Mouse (Mus musculus): Measurements from ENCODE around the gene Atrnl1. TPM values are rescaled to one million over a fixed set of nuclear protein-coding genes. Genes with fewer than 3 reads are reported as not detected.

Atrnl1 gene
- total RNA-seq, 1 experiment = 6.7 TPM

DNA sequence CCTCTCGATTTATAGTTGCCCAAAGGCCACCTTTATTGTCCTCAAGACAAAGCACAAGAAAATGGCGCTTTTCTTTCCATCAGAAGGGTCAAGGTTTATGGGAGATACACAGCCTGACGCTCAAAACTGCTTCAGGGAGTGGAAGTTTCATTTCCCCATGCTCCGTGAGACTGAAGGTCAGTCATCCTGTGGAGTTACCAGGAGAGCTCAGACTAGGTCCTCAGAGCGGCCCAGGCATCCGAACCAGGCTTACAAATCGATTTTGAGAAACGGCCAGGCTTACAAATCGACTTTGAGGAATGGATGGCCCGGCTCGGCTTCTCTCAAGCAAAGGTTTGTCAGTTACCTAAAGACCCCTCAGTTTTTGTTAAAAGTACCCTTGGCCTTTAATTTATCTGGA, 508.0 kb downstream of the Atrnl1 start:
- H3K4me1 ChIP-seq (ENCODE audit: control insufficient read depth in 2 of 2, insufficient read depth in 2 of 2, low read length in 2 of 2, poor library complexity in 1 of 2) = no peaks in the 10 kb centered on the region
- H3K36me3 ChIP-seq (ENCODE audit: control insufficient read depth, insufficient read depth, low read length, poor library complexity, severe bottlenecking) = no peaks in the 10 kb centered on the region
- no peaks in the 10 kb centered on the region for H3K9me3 ChIP-seq (ENCODE audit: control insufficient read depth, insufficient read depth, low read depth, low read length)
- in situ Hi-C loops (cut with MboI; ENCODE audit: low sequenced_read_pairs in 2 of 2, unreplicated experiment in 2 of 2) = no loop called here
- TF ChIP-seq MAFK (IDR thresholded peaks at IDR 0.05; ENCODE audit: insufficient read depth, low read depth, low read length) (no peak), CHD2 (IDR thresholded peaks at IDR 0.05; ENCODE audit: low read depth, low read length) (no peak), ZNF384 (IDR thresholded peaks at IDR 0.05; ENCODE audit: low read depth, low read length) (no peak), HCFC1 (IDR thresholded peaks at IDR 0.05; ENCODE audit: borderline replicate concordance, insufficient read depth, low read length) (no peak), ZC3H11A (IDR thresholded peaks at IDR 0.05; ENCODE audit: borderline replicate concordance, low read depth, low read length) (no peak)
- no peak overlapping the region for H3K27ac ChIP-seq (ENCODE audit: insufficient read depth, low read depth, low read length, poor library complexity, severe bottlenecking)
- peak overlapping the region in 1 of 2 experiments; percentile 57; a peak in 2 of 4 replicates for H3K4me3 ChIP-seq (ENCODE audit: insufficient read depth in 1 of 2, low read depth in 1 of 2, low read length in 2 of 2, poor library complexity in 1 of 2, severe bottlenecking in 1 of 2)
- no peak for DNase-seq (ENCODE audit: low read depth, low spot score)
- H3K9ac ChIP-seq (ENCODE audit: insufficient read depth, low read depth, low read length, poor library complexity, severe bottlenecking) = no peak overlapping the region

DNA sequence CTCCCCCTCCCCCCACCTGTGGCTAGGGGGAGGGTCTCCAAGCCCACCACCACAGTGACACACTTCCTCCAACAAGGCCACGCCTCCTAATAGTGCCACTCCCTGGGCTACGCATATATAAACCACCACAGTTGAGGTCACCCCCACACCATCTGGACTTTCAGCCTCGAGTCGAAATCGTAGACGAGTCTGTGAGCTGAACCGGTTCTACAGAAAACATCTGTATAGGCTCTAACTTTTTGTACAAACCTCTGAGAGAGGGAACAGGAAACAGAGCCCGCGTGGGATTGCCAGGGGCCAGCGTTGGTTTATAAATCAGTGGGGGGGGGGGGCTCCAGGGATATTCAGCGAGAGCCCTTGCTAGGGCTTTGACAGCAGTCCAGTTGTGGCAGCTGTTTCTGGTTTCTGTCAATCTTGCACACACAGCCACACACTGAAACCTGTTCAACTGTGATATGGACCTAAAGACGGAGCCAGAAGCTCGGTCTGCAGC, 508.9 kb downstream of the Atrnl1 start:
- TF ChIP-seq ZNF384 (IDR thresholded peaks at IDR 0.05; ENCODE audit: low read depth, low read length) = no peak
- no peak for TF ChIP-seq CHD2 (IDR thresholded peaks at IDR 0.05; ENCODE audit: low read depth, low read length)
- no peak for TF ChIP-seq HCFC1 (IDR thresholded peaks at IDR 0.05; ENCODE audit: borderline replicate concordance, insufficient read depth, low read length)
- TF ChIP-seq MAFK (IDR thresholded peaks at IDR 0.05; ENCODE audit: insufficient read depth, low read depth, low read length) = no peak
- TF ChIP-seq ZC3H11A (IDR thresholded peaks at IDR 0.05; ENCODE audit: borderline replicate concordance, low read depth, low read length) = no peak

DNA sequence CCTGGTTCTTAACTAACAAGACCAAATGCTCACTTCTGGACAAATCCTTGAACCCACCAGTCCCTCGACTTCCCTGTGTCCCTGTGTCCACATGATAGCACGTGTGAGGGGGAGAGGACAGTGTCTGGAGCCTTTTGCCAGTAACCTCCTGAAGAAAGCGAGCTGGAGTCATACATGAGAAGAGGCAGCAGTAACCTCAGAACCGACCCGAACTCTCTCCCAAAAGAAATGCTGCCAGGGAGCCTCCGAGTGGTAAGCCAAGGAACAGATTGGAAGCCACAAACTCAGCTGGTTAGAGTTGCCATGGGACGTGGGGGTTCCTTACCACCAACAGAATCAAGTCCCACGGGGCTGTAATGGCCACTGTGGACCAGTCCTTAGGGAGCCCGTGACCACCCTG, 509.8 kb downstream of the Atrnl1 start:
- no peak overlapping the region for H3K4me3 ChIP-seq (ENCODE audit: insufficient read depth in 1 of 2, low read depth in 1 of 2, low read length in 2 of 2, poor library complexity in 1 of 2, severe bottlenecking in 1 of 2)
- no peaks in the 10 kb centered on the region for H3K36me3 ChIP-seq (ENCODE audit: control insufficient read depth, insufficient read depth, low read length, poor library complexity, severe bottlenecking)
- DNase-seq (ENCODE audit: low read depth, low spot score) = no peak
- no peaks in the 10 kb centered on the region for H3K9me3 ChIP-seq (ENCODE audit: control insufficient read depth, insufficient read depth, low read depth, low read length)
- H3K9ac ChIP-seq (ENCODE audit: insufficient read depth, low read depth, low read length, poor library complexity, severe bottlenecking) = no peak overlapping the region
- H3K4me1 ChIP-seq (ENCODE audit: control insufficient read depth in 2 of 2, insufficient read depth in 2 of 2, low read length in 2 of 2, poor library complexity in 1 of 2) = no peaks in the 10 kb centered on the region
- in situ Hi-C loops (cut with MboI; ENCODE audit: low sequenced_read_pairs in 2 of 2, unreplicated experiment in 2 of 2) = no loop called here
- no peak overlapping the region for H3K27ac ChIP-seq (ENCODE audit: insufficient read depth, low read depth, low read length, poor library complexity, severe bottlenecking)
- TF ChIP-seq ZNF384 (IDR thresholded peaks at IDR 0.05; ENCODE audit: low read depth, low read length) (no peak), HCFC1 (IDR thresholded peaks at IDR 0.05; ENCODE audit: borderline replicate concordance, insufficient read depth, low read length) (no peak), CHD2 (IDR thresholded peaks at IDR 0.05; ENCODE audit: low read depth, low read length) (no peak), MAFK (IDR thresholded peaks at IDR 0.05; ENCODE audit: insufficient read depth, low read depth, low read length) (no peak), ZC3H11A (IDR thresholded peaks at IDR 0.05; ENCODE audit: borderline replicate concordance, low read depth, low read length) (no peak)

More for the DNA sequence above, 508.9 kb downstream of the Atrnl1 start:
- no peaks in the 10 kb centered on the region for H3K36me3 ChIP-seq (ENCODE audit: control insufficient read depth, insufficient read depth, low read length, poor library complexity, severe bottlenecking)
- H3K9me3 ChIP-seq (ENCODE audit: control insufficient read depth, insufficient read depth, low read depth, low read length) = no peaks in the 10 kb centered on the region
- in situ Hi-C loops (cut with MboI; ENCODE audit: low sequenced_read_pairs in 2 of 2, unreplicated experiment in 2 of 2) = no loop called here
- no peaks in the 10 kb centered on the region for H3K4me1 ChIP-seq (ENCODE audit: control insufficient read depth in 2 of 2, insufficient read depth in 2 of 2, low read length in 2 of 2, poor library complexity in 1 of 2)
- no peak overlapping the region for H3K9ac ChIP-seq (ENCODE audit: insufficient read depth, low read depth, low read length, poor library complexity, severe bottlenecking)
- H3K27ac ChIP-seq (ENCODE audit: insufficient read depth, low read depth, low read length, poor library complexity, severe bottlenecking) = no peak overlapping the region
- no peak for DNase-seq (ENCODE audit: low read depth, low spot score)
- no peak overlapping the region for H3K4me3 ChIP-seq (ENCODE audit: insufficient read depth in 1 of 2, low read depth in 1 of 2, low read length in 2 of 2, poor library complexity in 1 of 2, severe bottlenecking in 1 of 2)

DNA sequence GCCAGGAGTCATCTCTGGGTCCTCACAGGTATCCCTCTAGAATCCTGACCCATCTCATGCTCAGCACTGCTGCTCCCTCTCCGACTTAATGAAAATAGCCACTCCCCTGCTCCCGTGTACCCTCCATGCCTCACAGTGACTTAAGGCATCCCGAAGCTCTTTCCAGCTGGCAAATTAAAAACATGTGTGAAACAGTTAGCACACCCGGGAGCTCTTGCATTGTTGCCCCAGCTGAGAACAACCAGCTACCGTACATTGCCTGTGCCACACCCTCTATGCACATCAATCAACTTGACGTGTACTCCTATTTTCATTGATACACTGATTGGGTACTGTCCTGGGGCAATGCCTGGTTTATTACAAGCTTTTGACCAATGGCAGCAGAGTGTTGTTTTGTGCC, 510.8 kb downstream of the Atrnl1 start:
- Histone ChIP-seq H3K36me3 (ENCODE audit: control insufficient read depth, insufficient read depth, low read length, poor library complexity, severe bottlenecking) (no peaks in the 10 kb centered on the region), H3K27ac (ENCODE audit: insufficient read depth, low read depth, low read length, poor library complexity, severe bottlenecking) (no peak overlapping the region), H3K9ac (ENCODE audit: insufficient read depth, low read depth, low read length, poor library complexity, severe bottlenecking) (no peak overlapping the region), H3K4me3 (ENCODE audit: insufficient read depth in 1 of 2, low read depth in 1 of 2, low read length in 2 of 2, poor library complexity in 1 of 2, severe bottlenecking in 1 of 2) (no peak overlapping the region), H3K9me3 (ENCODE audit: control insufficient read depth, insufficient read depth, low read depth, low read length) (no peaks in the 10 kb centered on the region), H3K4me1 (ENCODE audit: control insufficient read depth in 2 of 2, insufficient read depth in 2 of 2, low read length in 2 of 2, poor library complexity in 1 of 2) (no peaks in the 10 kb centered on the region)
- no peak for DNase-seq (ENCODE audit: low read depth, low spot score)
- in situ Hi-C loops (cut with MboI; ENCODE audit: low sequenced_read_pairs in 2 of 2, unreplicated experiment in 2 of 2) = no loop called here
- TF ChIP-seq MAFK (IDR thresholded peaks at IDR 0.05; ENCODE audit: insufficient read depth, low read depth, low read length) (no peak), ZNF384 (IDR thresholded peaks at IDR 0.05; ENCODE audit: low read depth, low read length) (no peak), HCFC1 (IDR thresholded peaks at IDR 0.05; ENCODE audit: borderline replicate concordance, insufficient read depth, low read length) (no peak), ZC3H11A (IDR thresholded peaks at IDR 0.05; ENCODE audit: borderline replicate concordance, low read depth, low read length) (no peak), CHD2 (IDR thresholded peaks at IDR 0.05; ENCODE audit: low read depth, low read length) (no peak)

DNA sequence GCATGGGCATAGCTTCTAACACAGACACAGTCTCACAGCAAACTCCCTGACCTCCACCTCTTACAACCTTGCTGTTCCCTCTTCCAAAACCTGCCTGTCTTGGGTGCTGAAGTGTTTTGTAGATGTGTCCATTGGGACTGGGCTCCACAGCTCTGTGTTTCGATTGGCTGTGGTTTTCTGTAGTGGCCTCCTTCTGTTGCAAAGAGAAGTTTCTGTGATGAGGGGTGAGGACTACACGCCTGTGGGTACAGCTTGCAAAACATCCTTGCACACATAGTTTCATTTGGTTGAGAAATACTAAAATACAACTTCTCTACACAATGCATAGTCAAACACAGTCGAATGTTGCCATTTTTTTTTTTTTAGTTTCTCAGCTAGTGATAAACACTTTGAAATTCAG, 512.8 kb downstream of the Atrnl1 start:
- no peak overlapping the region for H3K27ac ChIP-seq (ENCODE audit: insufficient read depth, low read depth, low read length, poor library complexity, severe bottlenecking)
- H3K36me3 ChIP-seq (ENCODE audit: control insufficient read depth, insufficient read depth, low read length, poor library complexity, severe bottlenecking) = no peaks in the 10 kb centered on the region
- H3K4me3 ChIP-seq (ENCODE audit: insufficient read depth in 1 of 2, low read depth in 1 of 2, low read length in 2 of 2, poor library complexity in 1 of 2, severe bottlenecking in 1 of 2) = no peak overlapping the region
- H3K4me1 ChIP-seq (ENCODE audit: control insufficient read depth in 2 of 2, insufficient read depth in 2 of 2, low read length in 2 of 2, poor library complexity in 1 of 2) = no peaks in the 10 kb centered on the region
- in situ Hi-C loops (cut with MboI; ENCODE audit: low sequenced_read_pairs in 2 of 2, unreplicated experiment in 2 of 2) = no loop called here
- no peak for TF ChIP-seq ZNF384 (IDR thresholded peaks at IDR 0.05; ENCODE audit: low read depth, low read length)
- no peak for TF ChIP-seq CHD2 (IDR thresholded peaks at IDR 0.05; ENCODE audit: low read depth, low read length)
- no peak for TF ChIP-seq MAFK (IDR thresholded peaks at IDR 0.05; ENCODE audit: insufficient read depth, low read depth, low read length)
- no peak overlapping the region for H3K9ac ChIP-seq (ENCODE audit: insufficient read depth, low read depth, low read length, poor library complexity, severe bottlenecking)
- no peak for DNase-seq (ENCODE audit: low read depth, low spot score)
- H3K9me3 ChIP-seq (ENCODE audit: control insufficient read depth, insufficient read depth, low read depth, low read length) = no peaks in the 10 kb centered on the region
